Comparison of ENCODE assay signal across 8 mouse cellular contexts in genomic region chr9:62979461-62980161, GRCm38 (mm10). TPM values are rescaled to one million over a fixed set of nuclear protein-coding genes. Genes with fewer than 3 reads are reported as not detected.
DNase-seq lines count a peak whose midpoint lies in the region; ATAC-seq and TF ChIP-seq lines count a peak whose summit lies in the region.

No protein-coding gene starts in this region.

- H3K4me1 ChIP-seq in MEL (ENCODE audit: control insufficient read depth in 1 of 2, insufficient read depth in 2 of 2, low read length in 2 of 2), result peaks cover 0 to 16% of the 10 kb centered on the region in 2 experiments; a peak in 2 of 4 replicates
- H3K4me1 ChIP-seq in embryonic facial prominence, embryonic 13.5 days, result peaks cover 6% of the 10 kb centered on the region
- peaks cover 5% of the 10 kb centered on the region; the same call in 1 of the 2 replicates for H3K4me1 ChIP-seq in limb, embryonic 11.5 days (ENCODE audit: control insufficient read depth, insufficient read depth, low read length)
- peaks cover 3% of the 10 kb centered on the region for H3K4me1 ChIP-seq in small intestine, adult 2 months (ENCODE audit: control insufficient read depth, insufficient read depth, insufficient read length, low read length)

- peak overlapping the region; percentile 92 for H3K9ac ChIP-seq in MEL (ENCODE audit: control insufficient read depth, low read depth, low read length, poor library complexity, severe bottlenecking)
- peak overlapping the region; percentile 95 for H3K9ac ChIP-seq in embryonic facial prominence, embryonic 13.5 days
- peak overlapping the region; percentile 82 for H3K9ac ChIP-seq in limb, embryonic 11.5 days (ENCODE audit: low read length)

- H3K4me3 ChIP-seq in left cerebral cortex, adult 2 months, result peak overlapping the region; percentile 100
- peak overlapping the region; percentile 88 to 97 for H3K4me3 ChIP-seq in MEL (ENCODE audit: control insufficient read depth in 1 of 2, insufficient read depth in 1 of 2, low read depth in 2 of 2, low read length in 2 of 2)
- H3K4me3 ChIP-seq in embryonic facial prominence, embryonic 13.5 days, result peak overlapping the region; percentile 95
- H3K4me3 ChIP-seq in limb, embryonic 11.5 days (ENCODE audit: low read depth, low read length), result peak overlapping the region; percentile 95
- H3K4me3 ChIP-seq in small intestine, adult 2 months (ENCODE audit: low read depth, low read length), result peak overlapping the region; percentile 99

- no peak for TF ChIP-seq RAD21 in MEL (IDR thresholded peaks at IDR 0.05; ENCODE audit: low read depth, low read length)

- intact Hi-C loops in left cerebral cortex, adult 2 months (cut with DNase I), result loop anchor here (2.0 to 5.0 kb wide), 4 partner anchors 78 to 145 kb away; no protein-coding TSS in a partner anchor

- ATAC-seq in embryonic facial prominence, embryonic 13.5 days (ENCODE audit: insufficient number of reproducible peaks, insufficient read depth, low FRiP score, low TSS enrichment, low read depth), result no peak
- ATAC-seq in limb, embryonic 11.5 days (ENCODE audit: insufficient number of reproducible peaks, low FRiP score, low TSS enrichment, low read depth), result no peak

- no peak for TF ChIP-seq CTCF in left cerebral cortex, adult 2 months (IDR thresholded peaks at IDR 0.05)
- TF ChIP-seq CTCF in MEL (IDR thresholded peaks at IDR 0.05 in 2 of 3, conservative IDR thresholded peaks at IDR 0.05 in 1 of 3; ENCODE audit: control insufficient read depth in 1 of 3, insufficient read depth in 1 of 3, low read depth in 2 of 3, low read length in 3 of 3, poor library complexity in 1 of 3, severe bottlenecking in 1 of 3), result no peak
- TF ChIP-seq CTCF in small intestine, adult 2 months (IDR thresholded peaks at IDR 0.05; ENCODE audit: extremely low read depth, insufficient read length, insufficient replicate concordance, low read depth, low read length), result no peak

- TF ChIP-seq POLR2A in MEL (IDR thresholded peaks at IDR 0.05; ENCODE audit: control insufficient read depth in 1 of 2, insufficient read depth in 1 of 2, low read depth in 1 of 2, low read length in 2 of 2, poor library complexity in 1 of 2), result no peak
- no peak for TF ChIP-seq POLR2A in small intestine, adult 2 months (IDR thresholded peaks at IDR 0.05; ENCODE audit: low read depth, low read length)

- DNase-seq in left cerebral cortex, adult 2 months (ENCODE audit: extremely low spot score in 1 of 2, low spot score in 2 of 2), result peak; percentile 11 to 16
- DNase-seq in left cerebral cortex, adult 18-20 months (ENCODE audit: low spot score in 2 of 2), result no peak
- DNase-seq in MEL (ENCODE audit: low read depth, low spot score), result peak; percentile 34
- DNase-seq in limb, embryonic 11.5 days (ENCODE audit: low spot score), result no peak
- no peak for DNase-seq in urinary bladder, postnatal 14 days (ENCODE audit: low spot score)
- no peak for DNase-seq in testis, postnatal 14 days (ENCODE audit: low spot score)

- TF ChIP-seq EP300 in MEL (IDR thresholded peaks at IDR 0.05; ENCODE audit: low read depth in 1 of 2, low read length in 2 of 2), result no peak

- 2% methylated on average over 17 of the region's 17 CpGs for WGBS in embryonic facial prominence, embryonic 13.5 days
- WGBS in limb, embryonic 11.5 days, result 5% methylated on average over 17 of the region's 17 CpGs
- 5% methylated on average over 17 of the region's 17 CpGs for WGBS in small intestine, adult 2 months

- H3K9me3 ChIP-seq in MEL (replicated peaks; ENCODE audit: insufficient read depth, low read length), result no peaks in the 10 kb centered on the region
- no peaks in the 10 kb centered on the region for H3K9me3 ChIP-seq in embryonic facial prominence, embryonic 13.5 days
- H3K9me3 ChIP-seq in limb, embryonic 11.5 days (ENCODE audit: control insufficient read depth, low read length), result no peaks in the 10 kb centered on the region

- peak overlapping the region; percentile 95 for H3K27ac ChIP-seq in left cerebral cortex, adult 2 months
- H3K27ac ChIP-seq in MEL (ENCODE audit: control insufficient read depth, low read depth, low read length), result no peak overlapping the region
- peak overlapping the region; percentile 98 for H3K27ac ChIP-seq in embryonic facial prominence, embryonic 13.5 days
- H3K27ac ChIP-seq in limb, embryonic 11.5 days (replicated peaks; ENCODE audit: low read depth, low read length), result 0 out of 2 replicates have a peak overlapping the region, but pooled peaks have one; percentile 90
- no peak overlapping the region for H3K27ac ChIP-seq in small intestine, adult 2 months (ENCODE audit: insufficient read depth, low read depth, low read length)

- H3K36me3 ChIP-seq in MEL (ENCODE audit: control insufficient read depth in 1 of 2, insufficient read depth in 2 of 2, low read length in 2 of 2), result peaks cover 0 to 26% of the 10 kb centered on the region in 2 experiments; a peak in 3 of 4 replicates
- peaks cover under 1% of the 10 kb centered on the region; the same call in 1 of the 2 replicates for H3K36me3 ChIP-seq in embryonic facial prominence, embryonic 13.5 days
- H3K36me3 ChIP-seq in limb, embryonic 11.5 days (ENCODE audit: control insufficient read depth, insufficient read depth, low read length), result no peaks in the 10 kb centered on the region
- no peaks in the 10 kb centered on the region for H3K36me3 ChIP-seq in small intestine, adult 2 months (ENCODE audit: control insufficient read depth, insufficient read depth, low read length)

- peak overlapping the region; percentile 76 for H3K4me2 ChIP-seq in embryonic facial prominence, embryonic 13.5 days
- peak overlapping the region; percentile 60 for H3K4me2 ChIP-seq in limb, embryonic 11.5 days (ENCODE audit: low read depth, severe bottlenecking)

- H3K79me2 ChIP-seq in MEL (ENCODE audit: control insufficient read depth, insufficient read depth, low read length, poor library complexity), result peaks cover 42% of the 10 kb centered on the region

- H3K27me3 ChIP-seq in MEL (ENCODE audit: control insufficient read depth in 1 of 2, insufficient read depth in 2 of 2, low read length in 2 of 2), result no peaks in the 10 kb centered on the region
- no peaks in the 10 kb centered on the region for H3K27me3 ChIP-seq in embryonic facial prominence, embryonic 13.5 days
- no peaks in the 10 kb centered on the region for H3K27me3 ChIP-seq in limb, embryonic 11.5 days (ENCODE audit: control insufficient read depth, insufficient read depth, low read length)
- H3K27me3 ChIP-seq in small intestine, adult 2 months (ENCODE audit: control insufficient read depth, insufficient read depth, low read length), result no peaks in the 10 kb centered on the region

TF ChIP-seq in MEL, 35 proteins besides CTCF, POLR2A, EP300 and RAD21:
- TF ChIP-seq USF1 (IDR thresholded peaks at IDR 0.05; ENCODE audit: low read depth, low read length), result no peak
- no peak for TF ChIP-seq ZC3H11A (IDR thresholded peaks at IDR 0.05; ENCODE audit: low read depth, low read length)
- TF ChIP-seq E2F4 (IDR thresholded peaks at IDR 0.05; ENCODE audit: borderline replicate concordance, low read depth, low read length), result no peak
- no peak for TF ChIP-seq MYC (IDR thresholded peaks at IDR 0.05; ENCODE audit: low read depth, low read length)
- TF ChIP-seq ELF1 (IDR thresholded peaks at IDR 0.05; ENCODE audit: low read depth, low read length), result no peak
- no peak for TF ChIP-seq RCOR1 (IDR thresholded peaks at IDR 0.05; ENCODE audit: low read depth, low read length)
- no peak for TF ChIP-seq ZMIZ1 (IDR thresholded peaks at IDR 0.05; ENCODE audit: low read depth, low read length)
- TF ChIP-seq NELFE (IDR thresholded peaks at IDR 0.05; ENCODE audit: low read depth, low read length), result no peak
- no peak for TF ChIP-seq TCF12 (IDR thresholded peaks at IDR 0.05; ENCODE audit: low read depth, low read length)
- TF ChIP-seq MAZ (IDR thresholded peaks at IDR 0.05; ENCODE audit: low read depth, low read length), result no peak
- no peak for TF ChIP-seq MAX (IDR thresholded peaks at IDR 0.05; ENCODE audit: low read length)
- TF ChIP-seq MYB (IDR thresholded peaks at IDR 0.05; ENCODE audit: low read depth, low read length), result no peak
- no peak for TF ChIP-seq TAL1 (IDR thresholded peaks at IDR 0.05; ENCODE audit: low read length)

RNA-seq across cellular contexts. Expression of gene Pias1, which starts 8.1 kb away (rescaled TPM):
- 10 to 100 TPM; 66.0 to 68.6 TPM for total RNA-seq in left cerebral cortex, adult 2 months (2021)
- total RNA-seq in left cerebral cortex, adult 18-20 months (2021), result 10 to 100 TPM; 69.4 to 75.4 TPM
- 7.7 and 8.8 TPM in 2 replicates for total RNA-seq in MEL (2012; rRNA removed)
- polyA plus RNA-seq in MEL (2012; ENCODE audit: insufficient read depth in 1 of 2, insufficient read length in 2 of 2, low read depth in 1 of 2, low replicate concordance in 2 of 2, missing spikeins in 1 of 2), result 10 to 100 TPM in 1 of 2 experiments, not detected in 1; 21.5 TPM
- polyA plus RNA-seq in embryonic facial prominence, embryonic 13.5 days (2015; fragmentation: Nextera tagmentation; extraction: Ambion mirVana), result 56.5 and 59.2 TPM in 2 replicates
- polyA plus RNA-seq in limb, embryonic 11.5 days (2014; fragmentation: Nextera tagmentation; extraction: Ambion mirVana), result 56.5 and 69.6 TPM in 2 replicates
- 3.9 and 9.9 TPM in 2 replicates for polyA plus RNA-seq in small intestine, adult 2 months (2012; rRNA removed)

Comparison
In these comparisons a context has a peak if more than half of its experiments do, and no peak if none do; other contexts are left out.
1. DNase-seq: peak in left cerebral cortex, adult 2 months (2 of 2) and MEL (single experiment); none in left cerebral cortex, adult 18-20 months (0 of 2), limb, embryonic 11.5 days (single experiment), urinary bladder, postnatal 14 days (single experiment) and testis, postnatal 14 days (single experiment).
2. H3K27ac ChIP-seq: peak in left cerebral cortex, adult 2 months (single experiment), embryonic facial prominence, embryonic 13.5 days (single experiment) and limb, embryonic 11.5 days (single experiment); none in MEL (single experiment) and small intestine, adult 2 months (single experiment).
3. Peak in every context shown above with its lines, with median percentiles within 50 percentile points of each other: H3K4me3 ChIP-seq and H3K9ac ChIP-seq.